Mouse (Mus musculus) left cerebral cortex, adult 9 months (tissue): ENCODE measurements around the gene Calu.

ENCODE experiments used
- DNase-seq, 2 experiments: peaks; one replicate each; pipeline ENCODE4 v3.0.0; 2022; ENCODE audit warnings: low spot score in 2 of 2

Gene Calu

GRCm38 (mm10) chr6:29420596-29420995 lies 72.7 kb downstream of the Calu start:
- DNase-seq = no peak

- no peak for DNase-seq
Observed at GRCm38 (mm10) chr6:29425118-29425517, 77.2 kb downstream of the Calu start.

GRCm38 (mm10) chr6:29426331-29426730 lies 78.5 kb downstream of the Calu start:
- DNase-seq = no peak
